Mouse (Mus musculus): ENCODE results near the gene Samd4. TPM values are rescaled to one million over a fixed set of nuclear protein-coding genes. Genes with fewer than 3 reads are reported as not detected.
"Not testable (repeated sequence)": the region's sequence is repeated elsewhere in the genome, so short reads cannot be mapped to it uniquely, and the experiment has no call there.

The Samd4 gene
- polyA plus RNA-seq, 1 experiment from 2014 or later = 3.3 TPM

- peaks cover 3% of the 10 kb centered on the region; the same call in 1 of the 2 replicates for H3K36me3 ChIP-seq
- no peak overlapping the region for H3K27ac ChIP-seq (replicated peaks)
- H3K4me3 ChIP-seq = no peak overlapping the region
- H3K27me3 ChIP-seq (ENCODE audit: low read depth, poor library complexity, severe bottlenecking) = no peaks in the 10 kb centered on the region
- DNase-seq (ENCODE audit: low spot score) = no peak
- H3K4me1 ChIP-seq = peaks cover 18% of the 10 kb centered on the region
- H3K9me3 ChIP-seq (replicated peaks) = no peaks in the 10 kb centered on the region
- 78% methylated on average over 6 of the region's 6 CpGs for WGBS
Observed at GRCm38 (mm10) chr14:47089153-47089552, 206.5 kb downstream of the Samd4 start.

DNA sequence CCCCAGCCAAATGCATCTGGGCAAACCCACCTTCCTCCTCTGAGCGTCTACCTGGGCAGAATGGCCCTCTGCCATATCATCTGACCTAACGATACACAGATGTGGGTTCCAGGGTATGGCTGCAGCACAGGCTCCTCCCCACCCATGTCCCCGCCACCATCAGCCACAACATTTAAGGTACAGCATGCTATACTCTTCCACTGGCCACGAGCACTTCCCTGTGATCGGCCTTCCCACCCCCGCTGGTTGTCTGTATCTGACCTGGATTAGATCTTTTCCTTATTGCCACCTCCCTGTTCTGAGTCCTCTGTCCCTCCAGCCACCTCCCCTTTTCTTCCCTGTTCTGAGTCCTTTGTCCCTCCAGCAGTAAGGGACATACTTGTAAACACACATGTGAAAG lies 209.3 kb downstream of the Samd4 start:
- H3K4me3 ChIP-seq = no peak overlapping the region
- WGBS = 87% methylated on average over 6 of the region's 6 CpGs
- DNase-seq (ENCODE audit: low spot score) = no peak
- no peak overlapping the region for H3K27ac ChIP-seq (replicated peaks)
- H3K27me3 ChIP-seq (ENCODE audit: low read depth, poor library complexity, severe bottlenecking) = no peaks in the 10 kb centered on the region
- H3K9me3 ChIP-seq (replicated peaks) = no peaks in the 10 kb centered on the region
- H3K4me1 ChIP-seq = peaks cover 12% of the 10 kb centered on the region
- H3K36me3 ChIP-seq = 0 out of 2 replicates have a peak, but pooled peaks cover 3% of the 10 kb centered on the region

- no peak overlapping the region for H3K27ac ChIP-seq (replicated peaks)
- no peak for DNase-seq (ENCODE audit: low spot score)
- WGBS = 82% methylated on average over 16 of the region's 16 CpGs
- H3K36me3 ChIP-seq = 0 out of 2 replicates have a peak, but pooled peaks cover 3% of the 10 kb centered on the region
- no peak overlapping the region for H3K4me3 ChIP-seq
- H3K4me1 ChIP-seq = peaks cover 8% of the 10 kb centered on the region; the same call in 1 of the 2 replicates
- H3K9me3 ChIP-seq (replicated peaks) = no peaks in the 10 kb centered on the region
- no peaks in the 10 kb centered on the region for H3K27me3 ChIP-seq (ENCODE audit: low read depth, poor library complexity, severe bottlenecking)
Observed at GRCm38 (mm10) chr14:47093355-47093792, 210.7 kb downstream of the Samd4 start.

DNA sequence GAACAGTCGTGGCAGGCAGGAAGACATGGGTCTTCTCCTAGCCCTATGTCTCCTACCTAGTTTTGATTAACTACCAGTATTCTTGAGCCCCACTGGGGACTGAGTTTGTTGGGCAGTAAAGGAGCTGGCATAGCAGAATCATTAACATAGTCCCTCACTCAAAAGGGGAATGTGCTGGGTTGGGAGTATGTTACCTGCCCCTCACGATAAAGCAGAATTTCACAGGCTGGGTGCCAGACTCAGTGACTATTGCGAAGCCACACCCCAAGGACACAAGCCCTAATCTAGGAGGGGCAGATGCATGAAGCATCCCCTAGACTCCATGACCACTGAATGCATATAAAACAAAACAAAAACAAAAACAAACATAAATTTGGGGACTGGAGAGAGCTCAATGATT lies 212.4 kb downstream of the Samd4 start:
- WGBS = 88% methylated on average over 3 of the region's 3 CpGs
- DNase-seq (ENCODE audit: low spot score) = no peak
- H3K4me3 ChIP-seq = no peak overlapping the region
- H3K27me3 ChIP-seq (ENCODE audit: low read depth, poor library complexity, severe bottlenecking) = no peaks in the 10 kb centered on the region
- H3K4me1 ChIP-seq = 0 out of 2 replicates have a peak, but pooled peaks cover 8% of the 10 kb centered on the region
- 0 out of 2 replicates have a peak, but pooled peaks cover 3% of the 10 kb centered on the region for H3K36me3 ChIP-seq
- H3K9me3 ChIP-seq (replicated peaks) = no peaks in the 10 kb centered on the region
- H3K27ac ChIP-seq (replicated peaks) = no peak overlapping the region

DNA sequence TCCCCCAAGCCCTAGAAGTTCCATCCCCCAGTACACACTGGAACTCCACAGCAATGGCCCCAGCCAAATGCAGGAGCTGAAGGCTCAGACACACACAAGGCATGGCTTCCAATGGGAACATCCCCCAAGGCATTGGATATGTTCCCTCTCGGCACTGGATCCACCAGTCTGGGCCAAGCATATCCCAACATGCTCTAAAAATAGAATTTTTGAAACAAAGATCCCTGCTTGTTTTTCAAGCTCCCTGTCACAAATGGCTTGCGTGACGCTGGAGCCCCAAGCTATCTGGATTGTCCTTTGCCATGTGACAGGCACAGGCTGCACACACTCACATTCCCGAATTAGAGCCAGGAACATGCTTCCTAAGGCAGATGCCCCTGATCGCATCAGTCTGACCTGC lies 213.7 kb downstream of the Samd4 start:
- DNase-seq (ENCODE audit: low spot score) = no peak
- no peaks in the 10 kb centered on the region for H3K9me3 ChIP-seq (replicated peaks)
- no peaks in the 10 kb centered on the region for H3K27me3 ChIP-seq (ENCODE audit: low read depth, poor library complexity, severe bottlenecking)
- 0 out of 2 replicates have a peak, but pooled peaks cover 8% of the 10 kb centered on the region for H3K4me1 ChIP-seq
- no peak overlapping the region for H3K4me3 ChIP-seq
- WGBS = 92% methylated on average over 5 of the region's 5 CpGs
- 0 out of 2 replicates have a peak, but pooled peaks cover 1% of the 10 kb centered on the region for H3K36me3 ChIP-seq
- no peak overlapping the region for H3K27ac ChIP-seq (replicated peaks)

GRCm38 (mm10) chr14:47104246-47105173 lies 221.9 kb downstream of the Samd4 start:
- no peaks in the 10 kb centered on the region for H3K36me3 ChIP-seq
- peaks cover 8% of the 10 kb centered on the region for H3K4me1 ChIP-seq
- 32% methylated on average over 19 of the region's 19 CpGs for WGBS
- H3K9me3 ChIP-seq (replicated peaks) = no peaks in the 10 kb centered on the region
- no peak overlapping the region for H3K27ac ChIP-seq (replicated peaks)
- DNase-seq (ENCODE audit: low spot score) = peak; percentile 14
- H3K4me3 ChIP-seq = no peak overlapping the region
- H3K27me3 ChIP-seq (ENCODE audit: low read depth, poor library complexity, severe bottlenecking) = no peaks in the 10 kb centered on the region

DNA sequence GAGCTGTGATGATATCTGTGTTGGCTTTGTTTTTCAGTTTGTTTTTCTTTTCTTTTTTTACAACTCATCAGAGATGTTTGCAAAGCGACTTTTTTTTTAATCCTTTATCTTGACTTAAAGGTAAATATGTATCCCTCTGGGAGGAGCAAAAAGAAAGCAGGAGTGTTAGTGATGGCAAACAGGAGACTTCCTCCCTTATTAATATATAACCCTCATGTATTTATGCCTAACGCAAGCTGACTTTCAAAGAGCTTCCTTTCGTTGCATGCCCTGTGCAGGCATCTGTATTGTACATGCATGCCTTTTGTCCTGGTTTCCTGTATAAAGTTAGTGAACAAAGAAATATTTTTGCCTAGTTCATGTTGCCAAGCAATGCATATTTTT lies 222.5 kb downstream of the Samd4 start:
- Histone ChIP-seq H3K27ac (replicated peaks) (no peak overlapping the region), H3K9me3 (replicated peaks) (no peaks in the 10 kb centered on the region), H3K36me3 (no peaks in the 10 kb centered on the region), H3K27me3 (ENCODE audit: low read depth, poor library complexity, severe bottlenecking) (no peaks in the 10 kb centered on the region), H3K4me3 (no peak overlapping the region), H3K4me1 (peaks cover 8% of the 10 kb centered on the region)
- WGBS = 90% methylated on average over 3 of the region's 3 CpGs
- DNase-seq (ENCODE audit: low spot score) = no peak

DNA sequence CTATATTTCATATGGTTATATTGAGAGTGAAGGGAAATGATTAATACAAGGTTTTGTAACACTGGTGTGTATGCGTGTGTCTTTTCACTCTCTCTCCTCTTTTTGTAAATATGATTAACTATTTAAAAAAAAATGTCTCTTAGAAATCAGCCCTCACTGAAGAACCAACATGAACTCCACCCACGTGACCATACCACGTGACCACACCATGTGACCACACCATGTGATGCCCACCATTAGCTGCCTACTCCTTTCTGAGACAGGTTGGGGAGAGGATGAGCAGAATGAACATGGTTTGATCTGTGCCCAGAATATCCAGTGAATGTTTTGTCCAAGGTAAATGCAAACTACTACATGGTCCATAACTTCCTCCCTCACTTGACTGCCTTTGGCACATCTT lies 223.1 kb downstream of the Samd4 start:
- no peak overlapping the region for H3K27ac ChIP-seq (replicated peaks)
- peaks cover 8% of the 10 kb centered on the region for H3K4me1 ChIP-seq
- H3K4me3 ChIP-seq = no peak overlapping the region
- H3K36me3 ChIP-seq = no peaks in the 10 kb centered on the region
- H3K27me3 ChIP-seq (ENCODE audit: low read depth, poor library complexity, severe bottlenecking) = no peaks in the 10 kb centered on the region
- DNase-seq (ENCODE audit: low spot score) = no peak
- 90% methylated on average over 3 of the region's 3 CpGs for WGBS
- no peaks in the 10 kb centered on the region for H3K9me3 ChIP-seq (replicated peaks)

DNA sequence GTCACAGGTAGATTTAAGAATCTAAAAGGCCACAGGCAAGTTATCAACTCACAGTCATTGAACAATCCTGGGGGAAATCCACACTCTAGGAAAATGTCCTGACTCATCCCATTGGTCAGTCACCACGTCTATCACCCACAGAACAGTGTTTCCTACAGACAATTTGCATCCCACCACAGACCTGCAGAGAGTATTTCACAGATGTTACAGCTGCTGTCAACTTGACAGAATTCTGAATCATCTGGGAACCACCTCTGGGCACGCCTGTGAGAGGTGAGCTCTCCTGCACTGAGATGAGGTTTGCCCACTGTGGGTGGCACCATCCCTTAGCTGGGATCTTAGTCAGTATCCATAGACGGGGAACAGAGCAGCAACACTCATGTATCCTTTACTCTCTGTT lies 224.8 kb downstream of the Samd4 start:
- 78% methylated on average over 3 of the region's 3 CpGs for WGBS
- no peak overlapping the region for H3K27ac ChIP-seq (replicated peaks)
- H3K36me3 ChIP-seq = no peaks in the 10 kb centered on the region
- H3K4me3 ChIP-seq = no peak overlapping the region
- peaks cover 8% of the 10 kb centered on the region for H3K4me1 ChIP-seq
- DNase-seq (ENCODE audit: low spot score) = no peak
- H3K9me3 ChIP-seq (replicated peaks) = no peaks in the 10 kb centered on the region
- no peaks in the 10 kb centered on the region for H3K27me3 ChIP-seq (ENCODE audit: low read depth, poor library complexity, severe bottlenecking)

GRCm38 (mm10) chr14:47110391-47110790 lies 227.7 kb downstream of the Samd4 start:
- H3K27me3 ChIP-seq (ENCODE audit: low read depth, poor library complexity, severe bottlenecking); H3K27ac ChIP-seq (replicated peaks); H3K4me1 ChIP-seq; H3K9me3 ChIP-seq (replicated peaks); H3K4me3 ChIP-seq; DNase-seq (ENCODE audit: low spot score); H3K36me3 ChIP-seq: not testable (repeated sequence)
- WGBS = 91% methylated on average over 7 of the region's 7 CpGs

DNA sequence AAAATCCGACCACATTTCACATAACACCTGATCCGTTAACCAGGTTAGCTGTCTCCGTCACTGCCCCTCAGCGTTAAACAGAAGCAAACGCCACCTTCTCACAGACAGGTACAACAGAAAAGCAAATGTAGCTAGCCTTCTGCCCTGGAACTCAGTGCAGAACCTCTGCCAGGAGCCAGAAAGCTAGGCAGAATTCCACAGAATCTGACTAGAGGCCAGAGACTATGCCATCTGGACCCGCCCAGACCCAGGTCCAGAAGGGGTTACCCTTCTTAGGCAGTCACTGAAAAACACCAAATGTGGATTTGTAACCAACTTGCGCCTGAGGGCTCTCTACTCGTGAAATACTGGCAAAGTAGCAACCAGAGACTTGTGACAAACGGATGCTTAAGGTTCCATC lies 228.7 kb downstream of the Samd4 start:
- H3K27me3 ChIP-seq (ENCODE audit: low read depth, poor library complexity, severe bottlenecking) = no peaks in the 10 kb centered on the region
- H3K4me1 ChIP-seq = no peaks in the 10 kb centered on the region
- H3K36me3 ChIP-seq = no peaks in the 10 kb centered on the region
- no peak overlapping the region for H3K4me3 ChIP-seq
- DNase-seq (ENCODE audit: low spot score) = no peak
- H3K27ac ChIP-seq (replicated peaks) = no peak overlapping the region
- no peaks in the 10 kb centered on the region for H3K9me3 ChIP-seq (replicated peaks)
- WGBS = 50% methylated on average over 9 of the region's 9 CpGs

DNA sequence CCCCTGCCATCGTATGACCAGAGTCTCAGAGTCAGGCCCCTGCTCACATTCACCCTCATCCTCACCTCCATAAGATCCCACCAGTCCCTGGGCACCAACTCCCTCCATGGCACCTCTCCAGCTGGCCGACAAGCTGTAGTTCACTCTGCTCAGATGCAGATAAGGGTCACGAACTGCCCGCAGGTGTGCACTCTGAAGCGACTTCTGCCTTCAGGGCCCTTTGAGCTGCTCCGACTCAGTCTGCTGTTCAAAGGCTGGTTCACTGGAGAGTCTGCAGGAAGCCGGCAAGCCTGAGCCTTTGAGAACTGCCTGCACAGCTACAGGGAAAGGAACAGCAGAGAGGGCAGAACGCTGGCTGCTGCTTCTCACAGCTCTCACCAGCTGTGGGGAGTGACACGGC lies 232.5 kb downstream of the Samd4 start:
- DNase-seq (ENCODE audit: low spot score) = no peak
- 71% methylated on average over 9 of the region's 9 CpGs for WGBS
- Histone ChIP-seq H3K9me3 (replicated peaks) (no peaks in the 10 kb centered on the region), H3K27ac (replicated peaks) (no peak overlapping the region), H3K4me3 (no peak overlapping the region), H3K4me1 (no peaks in the 10 kb centered on the region), H3K36me3 (no peaks in the 10 kb centered on the region), H3K27me3 (ENCODE audit: low read depth, poor library complexity, severe bottlenecking) (no peaks in the 10 kb centered on the region)

- DNase-seq (ENCODE audit: low spot score) = no peak
- no peak overlapping the region for H3K27ac ChIP-seq (replicated peaks)
- no peak overlapping the region for H3K4me3 ChIP-seq
- 89% methylated on average over 9 of the region's 10 CpGs for whole genome bisulfite sequencing
- no peaks in the 10 kb centered on the region for H3K27me3 ChIP-seq (ENCODE audit: low read depth, poor library complexity, severe bottlenecking)
- H3K36me3 ChIP-seq = no peaks in the 10 kb centered on the region
- H3K9me3 ChIP-seq (replicated peaks) = no peaks in the 10 kb centered on the region
- H3K4me1 ChIP-seq = no peaks in the 10 kb centered on the region
Observed at GRCm38 (mm10) chr14:47116062-47116762, 233.6 kb downstream of the Samd4 start.

All from midbrain, embryonic 10.5 days (tissue).